Mouse (Mus musculus) ovary, adult 2 months (tissue): ENCODE data around the gene Selenoi. TPM values are rescaled to one million over a fixed set of nuclear protein-coding genes. Genes with fewer than 3 reads are reported as not detected.

ENCODE experiments used
- polyA plus RNA-seq: library from polyadenylated mRNA; depleted of rRNA; stranded (reverse); fragments of >200 nt; gene quantifications from 2 replicates; pipeline ENCODE4 v1.2.3, GENCODE M21; 2012; rRNA removed

Gene Selenoi
- polyA plus RNA-seq: 28.6 and 29.5 TPM in 2 replicates

DNA sequence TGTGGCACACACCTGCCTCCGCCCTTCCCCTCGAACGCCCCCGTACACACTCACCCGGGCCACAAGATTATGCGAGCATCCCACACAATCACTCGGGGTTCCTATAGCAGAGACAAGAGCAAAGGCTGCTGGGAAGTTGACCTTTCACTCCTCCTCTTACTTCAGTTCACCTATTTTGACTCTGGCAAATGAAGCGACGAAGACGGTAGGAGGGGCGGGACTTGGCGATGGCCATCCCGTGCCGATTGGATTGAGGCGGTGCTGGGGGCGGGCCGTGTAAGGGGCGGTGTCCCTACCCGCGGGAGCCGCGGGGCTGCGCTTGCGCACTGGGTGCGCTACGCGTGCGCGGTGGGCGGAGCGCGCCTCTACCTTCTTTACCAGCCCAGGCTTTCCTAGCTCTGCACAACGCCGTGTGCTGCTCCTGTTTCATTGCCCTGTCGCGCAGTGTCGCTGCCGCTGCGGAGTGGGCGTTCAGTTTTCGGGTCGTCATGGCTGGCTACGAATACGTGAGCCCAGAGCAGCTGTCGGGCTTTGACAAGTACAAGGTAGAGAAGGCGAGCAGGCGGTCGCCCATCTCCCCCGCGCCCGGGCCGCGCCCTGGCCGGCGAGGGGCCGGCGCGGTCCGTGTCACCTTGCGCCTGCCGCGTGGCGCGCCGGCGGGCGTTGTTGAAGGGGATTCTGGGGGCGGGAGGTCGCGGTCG is at the start of gene Selenoi:
Selenoi (plus strand) TSS at position 311 of the 701 bp plus-strand sequence.

DNA sequence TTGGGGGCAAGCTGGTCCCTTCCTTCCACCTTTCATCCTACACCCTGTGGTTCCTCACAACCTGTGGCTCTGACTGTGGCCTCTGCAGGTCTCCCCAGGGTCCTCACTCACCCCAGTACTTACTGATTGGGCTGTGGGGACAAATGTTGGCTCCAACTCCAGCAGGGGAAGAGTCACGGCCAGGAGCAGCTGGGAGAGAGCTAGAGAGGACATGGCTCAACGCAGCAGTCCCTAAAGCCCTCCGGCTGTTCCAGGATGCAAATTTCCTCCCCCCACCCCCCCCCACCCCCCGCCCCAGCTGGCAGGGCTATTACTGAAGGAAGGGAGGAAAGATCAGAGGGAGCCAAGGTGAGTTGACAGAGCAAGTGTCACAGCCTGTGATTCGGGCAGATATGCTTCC is 26.9 kb upstream of the Selenoi start, which contains the start of gene Adgrf3:
Adgrf3 (minus strand) TSS at position 230 of the 400 bp plus-strand sequence.

GRCm38 (mm10) chr5:30281291-30281732 is 48.9 kb downstream of the Selenoi start, which contains the start of gene Drc1:
TSS of gene Drc1 (plus strand) at chr5:30281388.

Other genes with a start within 250 kb of the Selenoi start
- gene Il6, start 219.5 kb upstream of the Selenoi start, polyA plus RNA-seq: 0.20 TPM in 1 of 2 replicates, not detected in the other
- gene Tyms, start 159.0 kb upstream of the Selenoi start, polyA plus RNA-seq: 47.8 and 64.1 TPM in 2 replicates
- 1.0 and 1.5 TPM in 2 replicates for gene Garem2, start 127.4 kb upstream of the Selenoi start, polyA plus RNA-seq
- not detected in 2 replicates for gene 3110082J24Rik, start 126.5 kb upstream of the Selenoi start, polyA plus RNA-seq
- 72.5 and 79.0 TPM in 2 replicates for gene Hadha, start 77.4 kb upstream of the Selenoi start, polyA plus RNA-seq
- 83.2 and 131 TPM in 2 replicates for gene Hadhb, start 77.3 kb upstream of the Selenoi start, polyA plus RNA-seq
- 0.08 and 0.10 TPM in 2 replicates for gene Adgrf3, start 26.9 kb upstream of the Selenoi start, polyA plus RNA-seq
- 0.79 and 1.8 TPM in 2 replicates for gene Drc1, start 48.8 kb downstream of the Selenoi start, polyA plus RNA-seq
- 2.5 and 2.6 TPM in 2 replicates for gene Otof, start 229.4 kb downstream of the Selenoi start, polyA plus RNA-seq
- gene 1700001C02Rik, start 233.5 kb downstream of the Selenoi start, polyA plus RNA-seq: 22.9 and 33.7 TPM in 2 replicates